Mouse (Mus musculus) liver, embryonic 15.5 days (tissue): Measurements from ENCODE around the gene Rapgef6. TPM values are rescaled to one million over a fixed set of nuclear protein-coding genes. Genes with fewer than 3 reads are reported as not detected.

Source experiments
- ATAC-seq: fragments of 200-750 bp; cut with Nextera tagmentation; 2 replicates; pipeline ENCODE4 v1.8.0; 2017; ENCODE audit warnings: moderate number of reproducible peaks, mild to moderate bottlenecking, moderate library complexity; ENCODE audit not compliant: insufficient read depth
- H3K27ac ChIP-seq: fragments of 300-500 bp; sonication (generic); replicated peaks from 2 replicates; pipeline ENCODE4 v1.5.1; 2015; ENCODE audit warnings: mild to moderate bottlenecking, inconsistent platforms
- H3K27me3 ChIP-seq: fragments of 300-500 bp; sonication (generic); 2 replicates; pipeline ENCODE4 v1.6.1; 2015; ENCODE audit warnings: mild to moderate bottlenecking, inconsistent platforms
- H3K36me3 ChIP-seq: fragments of 300-500 bp; sonication (generic); replicated peaks from 2 replicates; pipeline ENCODE4 v1.6.1; 2015; ENCODE audit warnings: moderate library complexity, mild to moderate bottlenecking, inconsistent platforms
- H3K4me1 ChIP-seq: fragments of 300-500 bp; sonication (generic); replicated peaks from 2 replicates; pipeline ENCODE4 v1.6.1; 2015; ENCODE audit warnings: inconsistent platforms
- H3K4me2 ChIP-seq: fragments of 300-500 bp; sonication (generic); 2 replicates; pipeline ENCODE4 v1.6.1; 2015; ENCODE audit warnings: moderate library complexity, mild to moderate bottlenecking, inconsistent platforms
- H3K4me3 ChIP-seq: fragments of 300-500 bp; sonication (generic); replicated peaks from 2 replicates; pipeline ENCODE4 v1.5.1; 2015; ENCODE audit warnings: mild to moderate bottlenecking, inconsistent platforms
- H3K9ac ChIP-seq: fragments of 300-500 bp; sonication (generic); 2 replicates; pipeline ENCODE4 v1.6.1; 2015; ENCODE audit warnings: moderate library complexity, mild to moderate bottlenecking, inconsistent platforms
- H3K9me3 ChIP-seq: fragments of 300-500 bp; sonication (generic); replicated peaks from 2 replicates; pipeline ENCODE4 v1.6.1; 2016; ENCODE audit warnings: inconsistent platforms
- WGBS: fragments of 180-500 bp; shearing (Covaris S2); methylation state at CpG from one replicate; pipeline ENCODE4 v1.1.7; 2015; ENCODE audit warnings: mixed read lengths; ENCODE audit not compliant: insufficient replicate concordance; 5-methylcytosine and 5-hydroxymethylcytosine counted together
- polyA plus RNA-seq: library from polyadenylated mRNA; unstranded; fragments of >200 nt; fragmentation: Nextera tagmentation; extraction: Ambion mirVana; gene quantifications from 2 replicates; pipeline ENCODE4 v1.2.1, GENCODE M21; 2015

Rapgef6 gene
- polyA plus RNA-seq, 1 experiment from 2014 or later = 20.9 TPM

DNA sequence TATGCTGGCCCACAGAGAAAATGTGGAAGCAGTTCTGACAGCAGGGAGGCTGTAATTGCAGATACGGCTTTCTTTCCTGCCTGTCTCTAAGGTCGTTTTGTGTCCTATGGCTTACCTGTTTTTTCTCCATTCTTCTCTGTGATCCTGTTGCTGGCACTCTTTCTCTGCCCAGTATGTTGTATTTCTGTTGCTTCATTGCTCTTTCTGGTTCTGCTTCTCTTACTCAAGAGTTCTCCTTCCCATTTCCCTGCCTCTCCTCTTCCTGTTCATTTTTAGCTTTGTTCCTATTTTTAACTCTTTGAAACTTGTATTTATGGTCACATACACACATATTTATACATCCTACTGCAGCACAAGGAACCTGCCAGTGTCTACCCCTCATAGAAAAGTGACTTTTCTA, 96.2 kb downstream of the Rapgef6 start:
- Histone ChIP-seq H3K9me3 (no peaks in the 10 kb centered on the region), H3K9ac (no peak overlapping the region), H3K4me3 (no peak overlapping the region), H3K27ac (no peak overlapping the region), H3K27me3 (no peaks in the 10 kb centered on the region), H3K4me1 (no peaks in the 10 kb centered on the region), H3K36me3 (peaks cover 10% of the 10 kb centered on the region; the same call in 1 of the 2 replicates), H3K4me2 (no peak overlapping the region)
- ATAC-seq = no peak
- WGBS = 27% methylated on average over 2 of the region's 2 CpGs

DNA sequence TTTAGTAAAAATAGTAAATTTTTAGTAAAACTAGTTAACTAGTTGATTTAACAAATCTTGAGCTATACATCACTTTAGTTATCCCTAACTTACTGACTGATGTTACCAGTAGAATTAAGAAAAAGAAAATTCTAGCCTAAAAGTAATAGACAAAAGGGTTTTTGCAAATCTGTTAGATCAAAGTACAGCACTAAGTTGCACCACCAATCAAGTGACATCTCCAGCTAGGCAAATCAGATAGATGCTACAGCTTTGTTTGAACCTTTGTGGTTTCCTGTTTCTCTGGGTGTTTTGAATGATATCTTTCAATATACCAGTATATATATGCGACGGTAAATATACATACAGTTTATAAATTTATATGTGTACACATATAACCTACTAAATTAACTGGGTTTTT, 99.1 kb downstream of the Rapgef6 start:
- WGBS = 77% methylated on average over 2 of the region's 2 CpGs
- H3K9ac ChIP-seq = no peak overlapping the region
- no peaks in the 10 kb centered on the region for H3K4me1 ChIP-seq
- no peak overlapping the region for H3K27ac ChIP-seq
- H3K27me3 ChIP-seq = no peaks in the 10 kb centered on the region
- no peaks in the 10 kb centered on the region for H3K9me3 ChIP-seq
- H3K4me3 ChIP-seq = no peak overlapping the region
- ATAC-seq = no peak
- peaks cover 10% of the 10 kb centered on the region; the same call in 1 of the 2 replicates for H3K36me3 ChIP-seq
- H3K4me2 ChIP-seq = no peak overlapping the region

DNA sequence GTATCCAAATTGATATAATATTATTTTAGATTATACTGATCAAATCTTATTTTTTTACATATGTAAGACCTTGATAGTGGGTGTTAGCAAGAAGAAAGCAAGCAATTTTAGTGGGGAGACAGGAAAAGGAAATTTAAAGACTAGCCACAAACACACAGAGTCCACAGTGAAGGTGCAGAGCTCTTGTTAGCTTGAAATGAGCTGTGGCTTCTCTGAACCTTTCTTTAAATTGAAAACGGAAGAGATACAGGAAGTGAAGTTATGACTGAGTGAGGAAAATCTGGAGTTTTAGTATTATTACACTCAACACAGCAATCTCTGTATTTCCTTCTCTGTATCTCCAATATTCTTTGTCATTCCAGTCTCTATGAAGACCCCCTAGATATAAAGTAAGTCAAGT, 104.3 kb downstream of the Rapgef6 start:
- whole genome bisulfite sequencing = 23% methylated on average over 1 of the region's 1 CpGs

DNA sequence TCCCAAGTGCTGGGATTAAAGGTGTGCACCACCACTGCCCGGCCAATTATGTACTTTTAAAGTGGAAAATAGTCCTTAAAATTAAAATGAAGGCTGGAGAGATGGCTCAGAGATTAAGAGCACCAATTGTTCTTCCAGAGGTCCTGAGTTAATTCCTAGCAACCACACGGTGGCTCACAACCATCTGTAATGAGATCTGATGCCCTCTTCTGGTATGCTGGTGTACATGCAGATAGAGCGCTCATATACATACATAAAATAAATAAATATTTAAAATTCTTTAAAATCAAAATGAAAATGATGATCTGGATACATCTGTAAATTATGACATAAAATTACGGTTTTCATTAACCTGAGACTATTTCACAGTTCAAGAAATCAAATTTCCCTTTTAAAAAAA, 123.8 kb downstream of the Rapgef6 start:
- H3K36me3 ChIP-seq = peaks cover 42% of the 10 kb centered on the region
- 87% methylated on average over 4 of the region's 4 CpGs for WGBS
- no peak for ATAC-seq

More for the DNA sequence above, 104.3 kb downstream of the Rapgef6 start:
- Histone ChIP-seq H3K9ac (no peak overlapping the region), H3K27ac (no peak overlapping the region), H3K36me3 (peaks cover 28% of the 10 kb centered on the region), H3K27me3 (no peaks in the 10 kb centered on the region), H3K9me3 (no peaks in the 10 kb centered on the region), H3K4me2 (no peak overlapping the region), H3K4me3 (no peak overlapping the region), H3K4me1 (no peaks in the 10 kb centered on the region)
- no peak for ATAC-seq

DNA sequence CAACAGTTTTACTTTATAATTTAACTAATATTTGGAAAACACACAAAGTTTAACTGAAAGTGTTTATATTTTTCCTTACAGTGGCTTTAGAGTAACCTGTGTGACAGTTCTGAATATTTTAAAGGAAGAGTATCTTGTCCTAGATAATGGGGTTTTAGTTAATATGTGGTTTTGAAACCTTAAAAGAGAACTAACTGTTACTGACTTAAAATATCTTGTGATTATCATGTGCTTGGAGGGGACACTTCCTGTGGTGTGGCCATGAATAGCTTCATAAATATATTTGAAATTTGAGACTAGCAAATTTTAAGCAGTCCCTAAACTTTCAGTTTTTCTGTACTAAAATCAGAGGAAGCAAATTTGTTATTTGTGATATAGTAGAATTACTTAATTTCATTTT, 125.9 kb downstream of the Rapgef6 start:
- peaks cover 35% of the 10 kb centered on the region for H3K36me3 ChIP-seq
- no peaks in the 10 kb centered on the region for H3K27me3 ChIP-seq
- H3K9me3 ChIP-seq = no peaks in the 10 kb centered on the region
- H3K4me1 ChIP-seq = no peaks in the 10 kb centered on the region
- H3K9ac ChIP-seq = no peak overlapping the region
- no peak for ATAC-seq
- H3K27ac ChIP-seq = no peak overlapping the region
- H3K4me2 ChIP-seq = no peak overlapping the region
- no peak overlapping the region for H3K4me3 ChIP-seq

More for the DNA sequence above, 123.8 kb downstream of the Rapgef6 start:
- Histone ChIP-seq H3K27ac (no peak overlapping the region), H3K9ac (no peak overlapping the region), H3K4me2 (no peak overlapping the region), H3K4me3 (no peak overlapping the region), H3K27me3 (no peaks in the 10 kb centered on the region), H3K4me1 (no peaks in the 10 kb centered on the region), H3K9me3 (no peaks in the 10 kb centered on the region)

DNA sequence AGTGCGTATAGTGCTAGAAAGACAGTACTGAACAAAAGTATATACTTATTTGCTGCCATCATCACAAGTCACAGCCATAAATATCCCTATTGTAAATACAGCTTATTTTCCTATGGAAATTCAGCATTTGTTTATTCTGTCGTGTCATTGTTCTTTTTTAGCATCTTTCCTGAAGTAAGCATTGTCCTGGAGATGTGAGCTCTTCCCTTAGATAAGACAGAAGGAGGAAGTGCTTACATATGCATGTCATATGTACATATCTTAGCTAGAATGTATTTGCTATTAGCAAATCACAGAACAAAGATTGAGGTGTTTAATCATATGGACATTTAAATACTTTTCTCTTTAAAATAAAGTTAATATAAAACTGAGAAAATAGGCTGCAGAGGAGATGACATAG, 132.8 kb downstream of the Rapgef6 start:
- 64% methylated on average over 2 of the region's 2 CpGs for WGBS
- H3K36me3 ChIP-seq = peaks cover 40% of the 10 kb centered on the region
- H3K27me3 ChIP-seq = no peaks in the 10 kb centered on the region
- no peak for ATAC-seq
- no peaks in the 10 kb centered on the region for H3K9me3 ChIP-seq
- no peaks in the 10 kb centered on the region for H3K4me1 ChIP-seq
- no peak overlapping the region for H3K4me3 ChIP-seq
- no peak overlapping the region for H3K4me2 ChIP-seq
- no peak overlapping the region for H3K9ac ChIP-seq
- H3K27ac ChIP-seq = no peak overlapping the region

DNA sequence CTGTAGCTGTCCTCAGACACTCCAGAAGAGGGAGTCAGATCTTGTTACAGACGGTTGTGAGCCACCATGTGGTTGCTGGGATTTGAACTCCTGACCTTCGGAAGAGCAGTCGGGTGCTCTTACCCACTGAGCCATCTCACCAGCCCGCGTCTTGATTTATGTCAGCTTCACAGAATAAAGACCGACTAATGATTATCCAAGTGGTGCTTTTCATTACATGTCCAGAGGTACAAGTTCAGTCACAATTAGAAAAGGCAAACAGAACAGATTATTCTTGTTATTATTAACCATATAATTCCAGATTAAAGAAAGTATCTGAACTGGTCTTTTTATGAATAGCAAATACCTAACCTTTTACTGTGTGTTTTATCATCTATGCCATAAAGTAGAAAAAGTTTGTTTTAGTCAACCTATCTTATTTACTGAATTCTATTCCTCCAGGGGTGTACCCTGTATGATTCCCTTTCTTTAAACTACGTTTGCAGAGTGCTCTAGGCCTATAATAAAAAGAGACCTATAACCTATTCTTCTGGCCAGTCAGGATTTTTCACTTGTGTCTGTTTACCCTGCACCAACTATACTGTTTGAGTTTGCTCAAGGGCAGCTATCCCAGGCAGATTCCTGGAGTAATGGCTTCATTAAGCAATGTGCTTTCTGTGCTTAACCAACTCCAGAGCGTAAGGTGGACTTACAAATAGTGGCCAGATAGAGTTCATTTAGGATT, 151.1 kb downstream of the Rapgef6 start:
- Histone ChIP-seq H3K4me2 (no peak overlapping the region), H3K9ac (no peak overlapping the region), H3K27ac (no peak overlapping the region), H3K4me1 (no peaks in the 10 kb centered on the region), H3K9me3 (no peaks in the 10 kb centered on the region), H3K27me3 (no peaks in the 10 kb centered on the region), H3K4me3 (no peak overlapping the region), H3K36me3 (peaks cover 31% of the 10 kb centered on the region)
- ATAC-seq = no peak
- WGBS = 76% methylated on average over 8 of the region's 8 CpGs

DNA sequence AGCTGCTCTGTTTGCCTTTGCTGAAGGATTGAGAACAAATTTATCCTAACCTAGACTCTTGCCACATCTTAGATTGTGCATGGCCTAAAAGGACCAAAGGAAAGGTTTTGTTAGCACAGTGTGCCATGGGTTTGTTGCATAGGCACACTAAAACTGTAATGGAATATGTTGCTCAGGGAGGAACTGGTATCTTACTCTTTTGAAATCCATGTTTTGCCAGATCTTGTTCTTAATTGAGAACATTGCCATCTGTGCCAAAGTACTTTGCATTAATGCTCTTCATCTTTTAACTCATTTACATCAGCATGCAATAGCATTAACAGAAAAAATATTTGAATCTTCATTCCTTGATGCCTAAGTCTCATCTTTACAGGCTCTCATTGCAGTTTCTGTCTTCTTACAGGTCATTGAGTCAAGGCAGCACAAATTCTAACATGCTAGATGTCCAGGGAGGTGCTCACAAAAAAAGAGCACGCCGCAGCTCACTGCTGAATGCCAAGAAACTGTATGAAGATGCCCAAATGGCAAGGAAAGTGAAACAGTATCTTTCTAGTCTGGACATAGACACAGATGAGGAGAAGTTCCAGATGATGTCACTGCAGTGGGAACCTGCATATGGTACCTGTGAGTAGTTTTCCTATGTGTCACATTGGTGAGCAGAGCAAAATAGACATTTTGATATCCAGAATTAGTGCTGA, 153.3 kb downstream of the Rapgef6 start:
- no peak for ATAC-seq
- no peak overlapping the region for H3K27ac ChIP-seq
- H3K4me2 ChIP-seq = no peak overlapping the region
- no peaks in the 10 kb centered on the region for H3K4me1 ChIP-seq
- H3K36me3 ChIP-seq = peaks cover 39% of the 10 kb centered on the region
- H3K9me3 ChIP-seq = no peaks in the 10 kb centered on the region
- 85% methylated on average over 2 of the region's 2 CpGs for WGBS
- no peak overlapping the region for H3K9ac ChIP-seq
- no peak overlapping the region for H3K4me3 ChIP-seq
- no peaks in the 10 kb centered on the region for H3K27me3 ChIP-seq

DNA sequence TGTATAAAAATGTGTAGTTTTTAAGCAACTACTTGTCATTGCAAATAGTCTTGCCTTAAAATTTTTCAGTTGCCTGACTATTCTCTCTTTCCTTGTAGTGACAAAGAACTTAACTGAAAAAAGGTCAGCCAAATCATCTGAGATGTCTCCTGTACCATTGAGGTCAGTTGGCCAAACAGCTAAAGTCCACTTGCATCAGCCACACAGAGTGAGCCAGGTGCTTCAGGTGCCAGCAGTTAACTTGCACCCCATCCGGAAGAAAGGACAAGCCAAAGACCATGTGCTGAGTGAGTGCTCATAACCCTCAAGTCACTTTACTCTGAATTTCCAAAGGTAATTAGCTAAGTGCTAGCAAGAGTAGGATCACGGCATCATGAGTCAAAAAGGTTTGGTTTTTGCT, 156.5 kb downstream of the Rapgef6 start:
- no peak for ATAC-seq
- Histone ChIP-seq H3K27ac (no peak overlapping the region), H3K4me3 (no peak overlapping the region), H3K27me3 (no peaks in the 10 kb centered on the region), H3K36me3 (peaks cover 51% of the 10 kb centered on the region), H3K9ac (no peak overlapping the region), H3K4me1 (no peaks in the 10 kb centered on the region), H3K4me2 (no peak overlapping the region), H3K9me3 (no peaks in the 10 kb centered on the region)
- 78% methylated on average over 2 of the region's 2 CpGs for WGBS

DNA sequence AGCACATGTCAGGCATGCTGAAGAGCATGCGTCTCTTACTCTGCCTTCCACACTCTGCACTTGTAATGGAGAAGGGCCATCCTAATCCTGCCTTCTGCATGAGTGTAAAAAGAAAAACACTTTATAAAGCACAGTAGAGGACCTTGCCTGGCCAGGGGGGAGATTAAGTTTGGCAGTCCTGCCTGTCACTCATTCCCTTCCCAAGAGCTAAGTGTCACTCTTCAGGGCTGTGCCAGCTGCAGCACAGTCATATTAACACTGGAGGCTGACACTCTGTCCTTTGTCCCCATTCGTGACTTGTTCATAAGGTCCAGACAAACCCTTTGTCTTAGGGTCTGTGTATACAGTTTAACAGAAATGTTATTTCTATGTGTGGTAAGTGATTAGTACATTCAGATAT, 162.2 kb downstream of the Rapgef6 start:
- no peak for ATAC-seq
- Histone ChIP-seq H3K36me3 (peaks cover 57% of the 10 kb centered on the region), H3K9me3 (no peaks in the 10 kb centered on the region)

DNA sequence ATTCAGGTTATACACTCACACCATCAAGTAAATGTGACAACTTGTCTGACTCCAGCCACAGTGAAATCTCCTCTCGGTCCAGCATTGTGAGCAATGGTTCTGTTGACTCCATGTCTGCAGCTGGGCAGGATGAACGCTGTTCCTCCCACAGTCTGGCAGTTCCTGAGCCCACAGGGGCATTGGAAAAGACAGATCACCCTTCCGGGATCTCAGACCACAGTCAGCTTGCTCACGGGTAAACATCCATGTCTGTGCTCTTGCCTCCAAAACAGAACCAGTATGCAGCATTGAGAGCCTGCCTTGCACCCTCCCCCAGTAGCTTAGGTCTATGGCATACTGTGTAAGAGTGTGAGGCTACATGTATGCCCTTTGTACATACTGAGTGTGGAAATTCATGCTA, 167.5 kb downstream of the Rapgef6 start:
- Histone ChIP-seq H3K4me3 (no peak overlapping the region), H3K9me3 (no peaks in the 10 kb centered on the region), H3K9ac (no peak overlapping the region), H3K4me1 (no peaks in the 10 kb centered on the region), H3K27me3 (no peaks in the 10 kb centered on the region), H3K36me3 (peaks cover 65% of the 10 kb centered on the region), H3K4me2 (no peak overlapping the region), H3K27ac (no peak overlapping the region)
- no peak for ATAC-seq
- WGBS = 80% methylated on average over 4 of the region's 4 CpGs

More for the DNA sequence above, 162.2 kb downstream of the Rapgef6 start:
- Histone ChIP-seq H3K27ac (no peak overlapping the region), H3K4me2 (no peak overlapping the region), H3K9ac (no peak overlapping the region), H3K4me3 (no peak overlapping the region), H3K27me3 (no peaks in the 10 kb centered on the region), H3K4me1 (no peaks in the 10 kb centered on the region)
- WGBS = 82% methylated on average over 2 of the region's 2 CpGs
